Comparison of ENCODE assay signal across 8 mouse cellular contexts in genomic region chr11:101062971-101063675, GRCm38 (mm10). TPM values are rescaled to one million over a fixed set of nuclear protein-coding genes. Genes with fewer than 3 reads are reported as not detected.
DNase-seq lines count a peak whose midpoint lies in the region; ATAC-seq and TF ChIP-seq lines count a peak whose summit lies in the region.

No protein-coding gene starts in this region.

- no peaks in the 10 kb centered on the region for H3K9me3 ChIP-seq in forebrain, embryonic 11.5 days (ENCODE audit: control insufficient read depth, low read length)
- no peaks in the 10 kb centered on the region for H3K9me3 ChIP-seq in forebrain, embryonic 16.5 days (ENCODE audit: control insufficient read depth, low read length)
- no peaks in the 10 kb centered on the region for H3K9me3 ChIP-seq in limb, embryonic 11.5 days (ENCODE audit: control insufficient read depth, low read length)
- H3K9me3 ChIP-seq in stomach, embryonic 16.5 days (replicated peaks; ENCODE audit: control insufficient read depth, low read length): no peaks in the 10 kb centered on the region

- no peak overlapping the region for H3K9ac ChIP-seq in forebrain, embryonic 11.5 days (ENCODE audit: low read length)
- H3K9ac ChIP-seq in forebrain, embryonic 16.5 days (replicated peaks; ENCODE audit: low read depth, low read length): no peak overlapping the region
- H3K9ac ChIP-seq in limb, embryonic 11.5 days (ENCODE audit: low read length): peak overlapping the region; percentile 22
- H3K9ac ChIP-seq in stomach, embryonic 16.5 days (ENCODE audit: low read length): peak overlapping the region; percentile 64

- H3K4me3 ChIP-seq in forebrain, embryonic 11.5 days (ENCODE audit: low read depth, low read length): no peak overlapping the region
- H3K4me3 ChIP-seq in forebrain, embryonic 16.5 days (replicated peaks; ENCODE audit: low read length): no peak overlapping the region
- no peak overlapping the region for H3K4me3 ChIP-seq in testis, adult 2 months (ENCODE audit: control insufficient read depth, low read depth, low read length)
- no peak overlapping the region for H3K4me3 ChIP-seq in limb, embryonic 11.5 days (ENCODE audit: low read depth, low read length)
- no peak overlapping the region for H3K4me3 ChIP-seq in stomach, embryonic 16.5 days (replicated peaks; ENCODE audit: low read length)

- no peak for DNase-seq in forebrain, embryonic 11.5 days (ENCODE audit: low spot score)
- DNase-seq in testis, postnatal 14 days (ENCODE audit: low spot score): no peak
- no peak for DNase-seq in limb, embryonic 11.5 days (ENCODE audit: low spot score)
- no peak for DNase-seq in layer of hippocampus, adult 11-12 months (ENCODE audit: low spot score)
- no peak for DNase-seq in adipocyte (ENCODE audit: low spot score)

- H3K27me3 ChIP-seq in forebrain, embryonic 11.5 days (ENCODE audit: control insufficient read depth, insufficient read depth, low read length): no peaks in the 10 kb centered on the region
- no peaks in the 10 kb centered on the region for H3K27me3 ChIP-seq in forebrain, embryonic 16.5 days (replicated peaks; ENCODE audit: control insufficient read depth, insufficient read depth, low read length)
- H3K27me3 ChIP-seq in testis, adult 2 months (ENCODE audit: control insufficient read depth, insufficient read depth, low read length): no peaks in the 10 kb centered on the region
- no peaks in the 10 kb centered on the region for H3K27me3 ChIP-seq in limb, embryonic 11.5 days (ENCODE audit: control insufficient read depth, insufficient read depth, low read length)
- no peaks in the 10 kb centered on the region for H3K27me3 ChIP-seq in stomach, embryonic 16.5 days (ENCODE audit: control insufficient read depth, insufficient read depth, low read length)

- TF ChIP-seq POLR2A in testis, adult 2 months (IDR thresholded peaks at IDR 0.05; ENCODE audit: control insufficient read depth, low read depth, low read length): no peak

- ATAC-seq in forebrain, embryonic 11.5 days (replicated peaks; ENCODE audit: low FRiP score): no peak
- no peak for ATAC-seq in forebrain, embryonic 16.5 days
- ATAC-seq in limb, embryonic 11.5 days (ENCODE audit: insufficient number of reproducible peaks, low FRiP score, low TSS enrichment, low read depth): no peak
- peak; percentile 21 for ATAC-seq in stomach, embryonic 16.5 days (ENCODE audit: insufficient read depth, low FRiP score)

- H3K27ac ChIP-seq in forebrain, embryonic 11.5 days (ENCODE audit: low read depth, low read length): 0 out of 2 replicates have a peak overlapping the region, but pooled peaks have one; percentile 6
- H3K27ac ChIP-seq in forebrain, embryonic 16.5 days (ENCODE audit: low read length): no peak overlapping the region
- peak overlapping the region; percentile 76 for H3K27ac ChIP-seq in testis, adult 2 months (ENCODE audit: control insufficient read depth, insufficient read depth, low read depth, low read length)
- peak overlapping the region; percentile 81 for H3K27ac ChIP-seq in limb, embryonic 11.5 days (replicated peaks; ENCODE audit: low read depth, low read length)
- peak overlapping the region; percentile 99 for H3K27ac ChIP-seq in stomach, embryonic 16.5 days (ENCODE audit: low read length)

- no peak for TF ChIP-seq CTCF in testis, adult 2 months (IDR thresholded peaks at IDR 0.05; ENCODE audit: control insufficient read depth, insufficient read depth, insufficient replicate concordance, low read depth, low read length)

- no peaks in the 10 kb centered on the region for H3K36me3 ChIP-seq in forebrain, embryonic 11.5 days (ENCODE audit: control insufficient read depth, insufficient read depth, low read length)
- H3K36me3 ChIP-seq in forebrain, embryonic 16.5 days (ENCODE audit: control insufficient read depth, insufficient read depth): peaks cover 10% of the 10 kb centered on the region
- no peaks in the 10 kb centered on the region for H3K36me3 ChIP-seq in testis, adult 2 months (ENCODE audit: control insufficient read depth, insufficient read depth, low read length)
- H3K36me3 ChIP-seq in limb, embryonic 11.5 days (ENCODE audit: control insufficient read depth, insufficient read depth, low read length): no peaks in the 10 kb centered on the region
- H3K36me3 ChIP-seq in stomach, embryonic 16.5 days (ENCODE audit: control insufficient read depth, insufficient read depth, low read length): no peaks in the 10 kb centered on the region

- WGBS in forebrain, embryonic 11.5 days: 82% methylated on average over 14 of the region's 14 CpGs
- 82% methylated on average over 14 of the region's 14 CpGs for WGBS in forebrain, embryonic 16.5 days
- WGBS in limb, embryonic 11.5 days: 64% methylated on average over 14 of the region's 14 CpGs
- WGBS in stomach, embryonic 16.5 days: 54% methylated on average over 14 of the region's 14 CpGs

- H3K4me2 ChIP-seq in forebrain, embryonic 11.5 days (ENCODE audit: low read depth, low read length, severe bottlenecking): no peak overlapping the region
- no peak overlapping the region for H3K4me2 ChIP-seq in forebrain, embryonic 16.5 days (ENCODE audit: low read length)
- H3K4me2 ChIP-seq in limb, embryonic 11.5 days (ENCODE audit: low read depth, severe bottlenecking): no peak overlapping the region; the same call in 1 of the 2 replicates
- H3K4me2 ChIP-seq in stomach, embryonic 16.5 days (ENCODE audit: low read depth, low read length): peak overlapping the region; percentile 37; the same call in 1 of the 2 replicates

- H3K4me1 ChIP-seq in forebrain, embryonic 11.5 days (replicated peaks; ENCODE audit: control insufficient read depth, insufficient read depth, low read length): 0 out of 2 replicates have a peak, but pooled peaks cover 2% of the 10 kb centered on the region
- peaks cover 11% of the 10 kb centered on the region for H3K4me1 ChIP-seq in forebrain, embryonic 16.5 days (replicated peaks; ENCODE audit: control insufficient read depth, insufficient read depth, low read length)
- H3K4me1 ChIP-seq in testis, adult 2 months (ENCODE audit: control insufficient read depth, insufficient read depth, low read length): peaks cover 21% of the 10 kb centered on the region
- peaks cover 11% of the 10 kb centered on the region for H3K4me1 ChIP-seq in limb, embryonic 11.5 days (ENCODE audit: control insufficient read depth, insufficient read depth, low read length)
- H3K4me1 ChIP-seq in stomach, embryonic 16.5 days (ENCODE audit: control insufficient read depth, insufficient read depth, low read length): peaks cover 75% of the 10 kb centered on the region

RNA-seq across cellular contexts. Expression of gene Naglu, which starts 6.7 kb away (rescaled TPM):
- polyA plus RNA-seq in forebrain, embryonic 11.5 days (2014; fragmentation: Nextera tagmentation; extraction: Ambion mirVana): 6.9 and 7.8 TPM in 2 replicates
- 7.1 and 8.0 TPM in 2 replicates for polyA plus RNA-seq in forebrain, embryonic 16.5 days (2015; fragmentation: Nextera tagmentation; extraction: Ambion mirVana)
- polyA plus RNA-seq in testis, adult 2 months (2012; rRNA removed): 46.2 and 46.3 TPM in 2 replicates
- polyA plus RNA-seq in limb, embryonic 11.5 days (2014; fragmentation: Nextera tagmentation; extraction: Ambion mirVana): 5.2 and 5.3 TPM in 2 replicates
- polyA plus RNA-seq in stomach, embryonic 16.5 days (2015; fragmentation: Nextera tagmentation; extraction: Ambion mirVana): 17.0 and 17.2 TPM in 2 replicates

RNA-seq across cellular contexts. Expression of gene Hsd17b1, which starts 15.1 kb away (rescaled TPM):
- polyA plus RNA-seq in forebrain, embryonic 11.5 days (2014; fragmentation: Nextera tagmentation; extraction: Ambion mirVana): 0.19 TPM in 1 of 2 replicates, not detected in the other
- polyA plus RNA-seq in forebrain, embryonic 16.5 days (2015; fragmentation: Nextera tagmentation; extraction: Ambion mirVana): 0.25 and 0.30 TPM in 2 replicates
- 0.66 and 0.88 TPM in 2 replicates for polyA plus RNA-seq in testis, adult 2 months (2012; rRNA removed)
- 0.15 TPM in 1 of 2 replicates, not detected in the other for polyA plus RNA-seq in limb, embryonic 11.5 days (2014; fragmentation: Nextera tagmentation; extraction: Ambion mirVana)
- polyA plus RNA-seq in stomach, embryonic 16.5 days (2015; fragmentation: Nextera tagmentation; extraction: Ambion mirVana): 0.30 TPM in 1 of 2 replicates, not detected in the other

RNA-seq across cellular contexts. Expression of gene Coasy, which starts 19.2 kb away (rescaled TPM):
- 50.4 and 51.5 TPM in 2 replicates for polyA plus RNA-seq in forebrain, embryonic 11.5 days (2014; fragmentation: Nextera tagmentation; extraction: Ambion mirVana)
- polyA plus RNA-seq in forebrain, embryonic 16.5 days (2015; fragmentation: Nextera tagmentation; extraction: Ambion mirVana): 45.9 and 48.1 TPM in 2 replicates
- polyA plus RNA-seq in testis, adult 2 months (2012; rRNA removed): 21.0 and 21.7 TPM in 2 replicates
- 40.5 and 49.4 TPM in 2 replicates for polyA plus RNA-seq in limb, embryonic 11.5 days (2014; fragmentation: Nextera tagmentation; extraction: Ambion mirVana)
- 38.9 and 41.8 TPM in 2 replicates for polyA plus RNA-seq in stomach, embryonic 16.5 days (2015; fragmentation: Nextera tagmentation; extraction: Ambion mirVana)

RNA-seq across cellular contexts. Expression of gene Mlx, which starts 24.0 kb away (rescaled TPM):
- 41.8 and 44.3 TPM in 2 replicates for polyA plus RNA-seq in forebrain, embryonic 11.5 days (2014; fragmentation: Nextera tagmentation; extraction: Ambion mirVana)
- 94.6 and 102 TPM in 2 replicates for polyA plus RNA-seq in forebrain, embryonic 16.5 days (2015; fragmentation: Nextera tagmentation; extraction: Ambion mirVana)
- polyA plus RNA-seq in testis, adult 2 months (2012; rRNA removed): 6.4 and 6.7 TPM in 2 replicates
- 40.6 and 48.9 TPM in 2 replicates for polyA plus RNA-seq in limb, embryonic 11.5 days (2014; fragmentation: Nextera tagmentation; extraction: Ambion mirVana)
- polyA plus RNA-seq in stomach, embryonic 16.5 days (2015; fragmentation: Nextera tagmentation; extraction: Ambion mirVana): 57.4 and 60.5 TPM in 2 replicates

RNA-seq across cellular contexts. Expression of gene Psmc3ip, which starts 32.1 kb away (rescaled TPM):
- polyA plus RNA-seq in forebrain, embryonic 11.5 days (2014; fragmentation: Nextera tagmentation; extraction: Ambion mirVana): 74.1 and 79.7 TPM in 2 replicates
- 37.3 and 43.6 TPM in 2 replicates for polyA plus RNA-seq in forebrain, embryonic 16.5 days (2015; fragmentation: Nextera tagmentation; extraction: Ambion mirVana)
- polyA plus RNA-seq in testis, adult 2 months (2012; rRNA removed): 77.6 and 77.9 TPM in 2 replicates
- 71.1 and 71.6 TPM in 2 replicates for polyA plus RNA-seq in limb, embryonic 11.5 days (2014; fragmentation: Nextera tagmentation; extraction: Ambion mirVana)
- 21.4 and 23.4 TPM in 2 replicates for polyA plus RNA-seq in stomach, embryonic 16.5 days (2015; fragmentation: Nextera tagmentation; extraction: Ambion mirVana)

Comparison
In these comparisons a context has a peak if more than half of its experiments do, and no peak if none do; other contexts are left out.
1. H3K9ac ChIP-seq: peak in limb, embryonic 11.5 days (single experiment) and stomach, embryonic 16.5 days (single experiment); none in forebrain, embryonic 11.5 days (single experiment) and forebrain, embryonic 16.5 days (single experiment).